Mouse (Mus musculus): ENCODE measurements around the gene Sgpp1. TPM values are rescaled to one million over a fixed set of nuclear protein-coding genes. Genes with fewer than 3 reads are reported as not detected.
"Not testable (repeated sequence)": the region's sequence is repeated elsewhere in the genome, so short reads cannot be mapped to it uniquely, and the experiment has no call there.

Sgpp1 gene
- total RNA-seq, 2 experiments from 2014 or later, result 25.9 to 27.2 TPM

GRCm38 (mm10) chr12:75733331-75734070 lies 2.0 kb downstream of the Sgpp1 start:
- no peak for DNase-seq
- intact Hi-C loops (cut with DNase I), result no loop called here

GRCm38 (mm10) chr12:75731927-75732443 lies 3.5 kb downstream of the Sgpp1 start:
- no peak for DNase-seq
- intact Hi-C loops (cut with DNase I), result no loop called here

GRCm38 (mm10) chr12:75731508-75731907 lies 4.0 kb downstream of the Sgpp1 start:
- intact Hi-C loops (cut with DNase I), result no loop called here
- no peak for DNase-seq

GRCm38 (mm10) chr12:75730458-75730857 lies 5.1 kb downstream of the Sgpp1 start:
- intact Hi-C loops (cut with DNase I), result no loop called here
- DNase-seq, result no peak

GRCm38 (mm10) chr12:75729876-75730275 lies 5.7 kb downstream of the Sgpp1 start:
- intact Hi-C loops (cut with DNase I), result no loop called here
- DNase-seq, result no peak

GRCm38 (mm10) chr12:75727333-75728125 lies 8.0 kb downstream of the Sgpp1 start:
- intact Hi-C loops (cut with DNase I), result no loop called here
- no peak for DNase-seq

- DNase-seq, result no peak
- intact Hi-C loops (cut with DNase I), result no loop called here
Measured at GRCm38 (mm10) chr12:75726349-75726861, 9.1 kb downstream of the Sgpp1 start.

- intact Hi-C loops (cut with DNase I), result no loop called here
- DNase-seq, result no peak
Measured at GRCm38 (mm10) chr12:75724621-75725324, 10.8 kb downstream of the Sgpp1 start.

GRCm38 (mm10) chr12:75723839-75724463 lies 11.6 kb downstream of the Sgpp1 start:
- intact Hi-C loops (cut with DNase I), result no loop called here
- DNase-seq, result no peak

GRCm38 (mm10) chr12:75721941-75722340 lies 13.6 kb downstream of the Sgpp1 start:
- no peak for DNase-seq
- intact Hi-C loops (cut with DNase I), result no loop called here

- no peak for DNase-seq
- intact Hi-C loops (cut with DNase I), result no loop called here
Measured at GRCm38 (mm10) chr12:75721006-75721405, 14.5 kb downstream of the Sgpp1 start.

GRCm38 (mm10) chr12:75713596-75713995 lies 21.9 kb downstream of the Sgpp1 start:
- intact Hi-C loops (cut with DNase I), result no loop called here
- no peak for DNase-seq

- DNase-seq; intact Hi-C loops (cut with DNase I): not testable (repeated sequence)
Measured at GRCm38 (mm10) chr12:75712905-75713304, 22.6 kb downstream of the Sgpp1 start.

GRCm38 (mm10) chr12:75710596-75711376 lies 24.7 kb downstream of the Sgpp1 start:
- no peak for DNase-seq
- intact Hi-C loops (cut with DNase I), result no loop called here

- no peak for DNase-seq
- intact Hi-C loops (cut with DNase I), result no loop called here
Measured at GRCm38 (mm10) chr12:75709506-75709905, 26.0 kb downstream of the Sgpp1 start.

- no peak for DNase-seq
- intact Hi-C loops (cut with DNase I), result no loop called here
Measured at GRCm38 (mm10) chr12:75706670-75707069, 28.9 kb downstream of the Sgpp1 start.

GRCm38 (mm10) chr12:75702739-75703122 lies 32.8 kb downstream of the Sgpp1 start:
- intact Hi-C loops (cut with DNase I), result no loop called here

GRCm38 (mm10) chr12:75702084-75702738 lies 33.3 kb downstream of the Sgpp1 start:
- DNase-seq, result no peak
- intact Hi-C loops (cut with DNase I), result no loop called here

More at GRCm38 (mm10) chr12:75702739-75703122, 32.8 kb downstream of the Sgpp1 start:
- DNase-seq, result no peak
